Mouse (Mus musculus) G1E (cell line): ENCODE results near the gene Vmn1r195. TPM values are rescaled to one million over a fixed set of nuclear protein-coding genes. Genes with fewer than 3 reads are reported as not detected.
"Not testable (repeated sequence)": the region's sequence is repeated elsewhere in the genome, so short reads cannot be mapped to it uniquely, and the experiment has no call there.

Experiments
- ATAC-seq: 2 replicates; pipeline ENCODE4 v1.8.0; 2016; ENCODE audit warnings: mild to moderate bottlenecking; ENCODE audit not compliant: insufficient number of reproducible peaks, poor library complexity, low FRiP score, severe bottlenecking; ENCODE audit errors: extremely low read depth
- DNase-seq: peaks from one replicate; pipeline ENCODE4 v3.0.0; 2012; ENCODE audit warnings: low spot score
- H3K27me3 ChIP-seq: 2 replicates; pipeline ENCODE4 v1.6.1; 2012; ENCODE audit warnings: mild to moderate bottlenecking, low read length, inconsistent platforms; ENCODE audit not compliant: insufficient read depth
- H3K36me3 ChIP-seq: replicated peaks from 2 replicates; pipeline ENCODE3; 2012; ENCODE audit warnings: mild to moderate bottlenecking, inconsistent platforms
- H3K4me1 ChIP-seq: 2 replicates; pipeline ENCODE4 v1.6.1; 2012; ENCODE audit warnings: low read depth, low read length, inconsistent platforms, mixed read lengths; ENCODE audit not compliant: insufficient read depth
- H3K4me3 ChIP-seq: 2 replicates; pipeline ENCODE4 v1.5.1; 2012; ENCODE audit warnings: low read depth, mild to moderate bottlenecking, inconsistent platforms, low read length, moderate library complexity, mixed read lengths
- H3K9me3 ChIP-seq: replicated peaks from 2 replicates; pipeline ENCODE4 v1.6.1; 2012; ENCODE audit warnings: inconsistent platforms
- CTCF ChIP-seq: IDR thresholded peaks from 2 replicates; pipeline ENCODE4 v1.5.1; 2012; ENCODE audit warnings: low read depth, low read length, inconsistent platforms, mixed read lengths
- GATA1 ChIP-seq: IDR thresholded peaks from 2 replicates; pipeline ENCODE4 v1.6.1; 2012; ENCODE audit warnings: borderline replicate concordance, low read length, inconsistent platforms, mixed read lengths
- GATA2 ChIP-seq: IDR thresholded peaks from 2 replicates; pipeline ENCODE4 v1.6.1; 2012; ENCODE audit warnings: low read depth, low read length, inconsistent platforms, borderline replicate concordance
- POLR2AphosphoS5 ChIP-seq: IDR thresholded peaks from 2 replicates; pipeline ENCODE4 v1.6.1; 2012; ENCODE audit warnings: low read depth, low read length, inconsistent platforms; ENCODE audit not compliant: insufficient replicate concordance
- TAL1 ChIP-seq: conservative IDR thresholded peaks from 2 replicates; pipeline ENCODE4 v1.6.1; 2012; ENCODE audit warnings: low read depth, low read length, inconsistent platforms, mixed read lengths
- polyA plus RNA-seq: library from polyadenylated mRNA; stranded (reverse); fragments of >175 nt; gene quantifications from 2 replicates; pipeline ENCODE4 v1.2.3, GENCODE M21; 2012
- total RNA-seq, 2 experiments: library from RNA; stranded (forward) in 1 of 2; stranded (reverse) in 1 of 2; fragments of 200-1000 nt in 1 of 2; fragments of >200 nt in 1 of 2; fragmentation: Nextera tagmentation in 1 of 2; gene quantifications; 2 replicates each; pipeline ENCODE4 v1.2.3; 2014 to 2017

The Vmn1r195 gene
- total RNA-seq (2014; fragmentation: Nextera tagmentation): not detected in 2 replicates
- 0.12 TPM in 1 of 2 replicates, not detected in the other for total RNA-seq (2017)
- not detected in 2 replicates for polyA plus RNA-seq

GRCm38 (mm10) chr13:22270222-22270621 is at the start of gene Vmn1r195:
Vmn1r195 (plus strand) TSS chr13:22270522.
- not testable (repeated sequence) for H3K9me3 ChIP-seq, DNase-seq, H3K4me1 ChIP-seq, ATAC-seq, H3K27me3 ChIP-seq, H3K36me3 ChIP-seq, H3K4me3 ChIP-seq

DNA sequence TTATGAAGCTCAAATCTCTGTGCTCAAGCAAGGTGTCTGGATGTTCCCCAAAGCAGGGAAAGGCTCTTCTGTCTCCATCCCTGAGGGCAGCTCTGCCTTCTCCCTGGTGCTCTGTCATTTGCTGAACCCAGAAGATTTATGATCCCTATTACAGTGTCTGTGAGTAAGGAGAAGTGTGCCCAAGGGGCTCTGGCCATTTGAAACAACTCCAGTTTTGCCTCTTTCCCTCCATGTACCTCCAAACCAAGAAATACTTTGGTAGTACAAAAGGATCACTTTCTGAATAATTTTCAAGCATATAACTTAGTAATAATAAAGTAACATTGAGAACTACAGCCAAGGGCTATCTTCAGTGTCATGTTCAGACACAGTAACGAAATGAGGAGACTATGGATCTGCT is 47.3 kb upstream of the Vmn1r195 start, which contains the start of gene Vmn1r193:
Gene Vmn1r193, minus strand, starts transcription at position 101 of the 400 bp plus-strand sequence.
- not testable (repeated sequence) for H3K4me1 ChIP-seq, ATAC-seq, DNase-seq, H3K9me3 ChIP-seq, H3K27me3 ChIP-seq, H3K4me3 ChIP-seq, H3K36me3 ChIP-seq

- H3K4me1 ChIP-seq: no peaks in the 10 kb centered on the region
- 0 out of 2 replicates have a peak, but pooled peaks cover 4% of the 10 kb centered on the region for H3K27me3 ChIP-seq
- DNase-seq (no peak), ATAC-seq (no peak)
- no peaks in the 10 kb centered on the region for H3K36me3 ChIP-seq
- H3K9me3 ChIP-seq: no peaks in the 10 kb centered on the region
- no peak within 1 kb of the TSS for H3K4me3 ChIP-seq
- TF ChIP-seq POLR2AphosphoS5 (no peak), GATA1 (no peak), TAL1 (no peak), GATA2 (no peak), CTCF (no peak)
Measured at GRCm38 (mm10) chr13:22243915-22244314, 26.4 kb upstream of the Vmn1r195 start, which contains the start of gene Vmn1r194. Vmn1r194 (plus strand) TSS chr13:22244215.

GRCm38 (mm10) chr13:22271721-22272120 is 1.4 kb downstream of the Vmn1r195 start:
- H3K4me3 ChIP-seq: no peak overlapping the region
- H3K4me1 ChIP-seq: no peaks in the 10 kb centered on the region
- no peaks in the 10 kb centered on the region for H3K36me3 ChIP-seq
- H3K27me3 ChIP-seq: no peaks in the 10 kb centered on the region; the same call in 1 of the 2 replicates
- no peak for DNase-seq
- H3K9me3 ChIP-seq: no peaks in the 10 kb centered on the region
- TF ChIP-seq CTCF (no peak), POLR2AphosphoS5 (no peak), GATA1 (no peak)
- ATAC-seq: no peak

DNA sequence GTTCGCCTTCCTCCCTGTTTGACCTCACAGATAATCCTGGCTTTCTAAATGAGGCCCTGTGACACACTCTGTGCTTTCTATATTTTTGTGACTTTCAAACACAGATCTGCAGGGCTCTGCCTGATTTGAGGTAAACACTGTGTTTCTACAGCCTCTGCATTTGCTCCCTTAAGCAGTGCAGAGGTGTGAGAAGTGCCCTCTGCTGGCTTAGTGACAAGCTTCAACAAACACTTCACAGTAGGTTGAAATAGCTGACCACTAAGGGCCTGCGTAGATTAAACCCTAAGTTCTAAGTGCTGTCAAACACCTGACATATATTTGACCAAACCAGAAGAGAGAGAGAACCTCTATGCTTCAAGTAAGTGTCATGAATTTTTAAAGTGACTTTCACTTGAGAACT is 14.3 kb downstream of the Vmn1r195 start:
- H3K4me3 ChIP-seq: no peak overlapping the region
- H3K27me3 ChIP-seq: no peaks in the 10 kb centered on the region
- TF ChIP-seq POLR2AphosphoS5 (no peak), TAL1 (no peak), GATA1 (no peak), GATA2 (no peak), CTCF (no peak)
- H3K9me3 ChIP-seq: no peaks in the 10 kb centered on the region
- ATAC-seq (no peak), DNase-seq (no peak)
- no peaks in the 10 kb centered on the region for H3K36me3 ChIP-seq
- no peaks in the 10 kb centered on the region for H3K4me1 ChIP-seq

DNA sequence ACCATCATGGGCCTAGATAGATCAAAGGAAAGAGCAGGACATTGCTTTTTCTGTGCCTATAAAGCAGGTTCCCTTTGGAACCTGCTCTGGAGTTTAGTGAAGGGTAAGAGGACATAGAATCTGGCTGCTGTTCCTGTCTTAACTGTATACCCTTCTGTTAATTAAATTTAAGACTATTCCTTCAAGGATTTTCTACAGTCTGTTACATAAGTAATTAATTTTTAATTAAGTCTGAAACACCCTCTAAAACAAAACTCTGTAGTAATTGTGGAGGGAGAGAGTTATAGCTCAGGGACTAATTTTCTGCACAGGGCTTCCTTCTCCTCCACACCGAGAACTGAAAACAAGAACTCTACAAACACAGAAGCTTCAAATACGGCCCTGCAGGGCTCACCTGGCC is 19.3 kb downstream of the Vmn1r195 start, which contains the start of gene Vmn1r196:
Gene Vmn1r196, plus strand, starts transcription at position 301 of the 400 bp plus-strand sequence.
- TF ChIP-seq CTCF (no peak), POLR2AphosphoS5 (no peak), GATA2 (no peak), GATA1 (no peak), TAL1 (no peak)
- no peak for DNase-seq

DNA sequence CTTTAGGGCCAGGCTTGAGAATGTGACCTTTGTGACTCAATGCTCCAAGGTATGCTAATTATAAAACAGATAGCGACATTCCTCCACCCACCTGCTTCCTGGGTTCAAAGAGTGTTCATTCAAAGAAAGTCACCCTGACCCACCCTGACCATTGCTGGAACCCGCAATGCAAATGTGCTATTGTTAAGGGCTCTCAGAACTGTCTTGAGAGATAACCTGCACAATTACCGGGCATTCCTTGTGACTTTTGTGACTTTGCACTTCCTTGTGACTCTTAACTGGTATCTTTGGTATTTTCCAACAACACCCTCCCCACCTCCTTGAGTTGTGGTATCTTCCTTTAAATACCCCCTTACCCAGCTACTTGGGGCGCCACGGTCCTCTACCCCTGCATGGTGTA is 37.8 kb downstream of the Vmn1r195 start:
- not testable (repeated sequence) for ATAC-seq, H3K9me3 ChIP-seq, DNase-seq, H3K27me3 ChIP-seq, H3K4me1 ChIP-seq, H3K4me3 ChIP-seq, H3K36me3 ChIP-seq

More for the DNA sequence above, 19.3 kb downstream of the Vmn1r195 start, which contains the start of gene Vmn1r196:
- no peaks in the 10 kb centered on the region for H3K4me1 ChIP-seq
- H3K27me3 ChIP-seq: no peaks in the 10 kb centered on the region
- H3K4me3 ChIP-seq: no peak within 1 kb of the TSS
- H3K9me3 ChIP-seq: no peaks in the 10 kb centered on the region
- ATAC-seq: no peak
- no peaks in the 10 kb centered on the region for H3K36me3 ChIP-seq
